Mouse (Mus musculus) liver, adult 2 months (tissue): ENCODE results near the gene Gm11595. TPM values are rescaled to one million over a fixed set of nuclear protein-coding genes. Genes with fewer than 3 reads are reported as not detected.

Experiments used
- DNase-seq: peaks from one replicate; pipeline ENCODE4 v3.0.0-alpha.2; 2011; ENCODE audit warnings: low read depth, low spot score; ENCODE audit errors: extremely low read depth
- H3K27ac ChIP-seq: fragments of 200-500 bp; replicated peaks from 2 replicates; pipeline ENCODE4 v1.5.1; 2012; ENCODE audit warnings: low read depth, mild to moderate bottlenecking, control low read depth, inconsistent platforms, low read length; ENCODE audit not compliant: insufficient read depth
- H3K27me3 ChIP-seq: fragments of 200-500 bp; 2 replicates; pipeline ENCODE4 v1.6.1; 2012; ENCODE audit warnings: mild to moderate bottlenecking, moderate library complexity, low read length, inconsistent platforms; ENCODE audit not compliant: control insufficient read depth, insufficient read depth
- H3K36me3 ChIP-seq: fragments of 200-500 bp; 2 replicates; pipeline ENCODE4 v1.6.1; 2012; ENCODE audit warnings: low read length, inconsistent platforms; ENCODE audit not compliant: control insufficient read depth, insufficient read depth
- H3K4me1 ChIP-seq: fragments of 200-500 bp; 2 replicates; pipeline ENCODE4 v1.6.1; 2011; ENCODE audit warnings: low read length; ENCODE audit not compliant: control insufficient read depth, insufficient read depth
- H3K4me3 ChIP-seq: fragments of 200-500 bp; 2 replicates; pipeline ENCODE4 v1.5.1; 2011; ENCODE audit warnings: low read depth, mild to moderate bottlenecking, control low read depth, low read length, moderate library complexity; ENCODE audit not compliant: insufficient read depth
- H3K79me2 ChIP-seq: fragments of 200-500 bp; 2 replicates; pipeline ENCODE4 v1.6.1; 2012; ENCODE audit warnings: inconsistent platforms, mild to moderate bottlenecking, low read length, moderate library complexity; ENCODE audit not compliant: control insufficient read depth, insufficient read depth
- H3K9ac ChIP-seq: fragments of 200-500 bp; 2 replicates; pipeline ENCODE4 v1.6.1; 2012; ENCODE audit warnings: low read depth, mild to moderate bottlenecking, control low read depth, inconsistent platforms, low read length
- CTCF ChIP-seq: fragments of 200-500 bp; IDR thresholded peaks from 2 replicates; pipeline ENCODE4 v1.5.1; 2011; ENCODE audit warnings: low read depth, low read length, control low read depth
- POLR2A ChIP-seq: fragments of 200-500 bp; IDR thresholded peaks from 2 replicates; pipeline ENCODE4 v1.6.1; 2011; ENCODE audit warnings: low read length, control low read depth; ENCODE audit not compliant: insufficient read depth; ENCODE audit errors: extremely low read depth
- WGBS: fragments of 180-500 bp; shearing (Covaris S2); methylation state at CpG from one replicate; pipeline ENCODE4 v1.1.7; 2018; 5-methylcytosine and 5-hydroxymethylcytosine counted together
- polyA plus RNA-seq: library from polyadenylated mRNA; depleted of rRNA; stranded (reverse); fragments of >200 nt; gene quantifications from 2 replicates; pipeline ENCODE4 v1.2.3, GENCODE M21; 2012
- total RNA-seq: library from RNA; depleted of rRNA; stranded (reverse); fragments of >200 nt; gene quantifications from 2 replicates; pipeline ENCODE4 v1.2.3, GENCODE M21; 2014

Gene Gm11595
- total and polyA plus RNA-seq, 2 experiments: not detected

DNA sequence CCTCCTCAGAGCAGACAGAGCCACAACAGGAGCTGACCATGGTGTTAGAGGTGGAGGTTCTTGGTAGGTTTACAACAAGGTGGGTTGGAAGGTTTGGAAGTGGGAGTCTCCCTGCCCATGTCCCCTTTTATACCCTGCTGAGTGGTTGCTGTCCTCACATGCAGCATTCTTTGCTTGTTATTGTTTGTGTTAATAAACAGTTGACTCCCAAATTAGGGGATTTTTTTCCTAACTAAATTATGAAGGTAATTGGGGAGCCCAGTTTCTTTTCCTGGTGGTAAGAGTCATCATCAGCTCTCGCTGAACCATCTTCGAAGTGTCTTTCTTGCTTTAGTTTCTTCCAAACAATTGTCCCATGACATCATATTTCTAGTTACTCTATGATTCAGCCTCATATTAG lies 7.9 kb upstream of the Gm11595 start, which contains the start of gene Krtap4-8:
TSS of gene Krtap4-8 (minus strand) at position 101 of the 400 bp plus-strand sequence.
- Histone ChIP-seq H3K4me3 (no peak within 1 kb of the TSS), H3K4me1 (no peaks in the 10 kb centered on the region; the same call in 1 of the 2 replicates), H3K9ac (no peak within 1 kb of the TSS), H3K36me3 (no peaks in the 10 kb centered on the region), H3K27me3 (0 out of 2 replicates have a peak, but pooled peaks cover 3% of the 10 kb centered on the region), H3K27ac (no peak within 1 kb of the TSS), H3K79me2 (no peaks in the 10 kb centered on the region)
- no peak for TF ChIP-seq CTCF
- TF ChIP-seq POLR2A: no peak
- no peak for DNase-seq
- 95% methylated on average over 2 of the region's 2 CpGs for WGBS

DNA sequence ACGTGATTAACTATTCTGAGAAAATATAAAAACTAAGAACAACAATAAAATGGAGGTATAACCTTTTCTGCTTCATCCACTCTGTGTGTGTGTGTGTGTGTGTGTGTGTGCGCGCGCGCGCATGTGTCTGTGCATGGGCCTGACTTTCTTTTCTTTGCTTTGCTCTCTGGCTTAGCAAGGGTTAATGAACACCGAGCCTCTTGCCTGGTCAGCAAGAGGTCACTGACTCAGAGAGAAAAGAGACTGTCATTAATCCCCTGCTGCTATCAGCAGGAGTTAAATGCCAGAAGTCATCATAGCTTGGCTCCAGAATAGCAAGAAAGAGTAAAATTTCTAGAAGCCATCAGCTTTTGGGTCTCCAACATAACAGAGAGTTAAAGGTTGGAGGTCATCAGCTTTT lies 5.7 kb upstream of the Gm11595 start:
- no peaks in the 10 kb centered on the region for H3K36me3 ChIP-seq
- no peaks in the 10 kb centered on the region; the same call in 1 of the 2 replicates for H3K4me1 ChIP-seq
- no peak overlapping the region for H3K27ac ChIP-seq
- TF ChIP-seq POLR2A (no peak), CTCF (no peak)
- no peak overlapping the region for H3K4me3 ChIP-seq
- H3K79me2 ChIP-seq: no peaks in the 10 kb centered on the region
- H3K9ac ChIP-seq: no peak overlapping the region
- 0 out of 2 replicates have a peak, but pooled peaks cover 6% of the 10 kb centered on the region for H3K27me3 ChIP-seq
- DNase-seq: peak; percentile 13
- 79% methylated on average over 7 of the region's 7 CpGs for WGBS

DNA sequence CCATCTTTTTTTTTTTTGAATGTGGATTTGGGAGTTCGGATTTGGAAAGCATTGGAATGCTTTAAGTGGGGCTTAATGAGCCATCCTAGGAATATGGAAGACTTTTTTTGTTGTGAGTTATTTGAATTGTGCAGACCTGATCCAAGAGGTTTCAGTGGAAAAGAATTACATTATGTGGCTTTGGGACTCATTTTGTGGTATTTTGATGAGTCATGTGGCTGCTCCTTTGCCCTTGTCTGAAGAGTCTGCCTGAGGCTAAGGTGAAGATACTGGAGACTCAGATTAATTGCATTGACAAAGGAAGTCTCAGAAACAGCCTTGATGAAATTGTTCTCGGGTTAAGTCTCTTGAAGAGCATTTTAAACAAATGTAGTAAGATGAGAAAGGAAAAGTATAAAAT lies 4.3 kb downstream of the Gm11595 start:
- no peaks in the 10 kb centered on the region for H3K4me1 ChIP-seq
- WGBS: 77% methylated on average over 2 of the region's 2 CpGs

DNA sequence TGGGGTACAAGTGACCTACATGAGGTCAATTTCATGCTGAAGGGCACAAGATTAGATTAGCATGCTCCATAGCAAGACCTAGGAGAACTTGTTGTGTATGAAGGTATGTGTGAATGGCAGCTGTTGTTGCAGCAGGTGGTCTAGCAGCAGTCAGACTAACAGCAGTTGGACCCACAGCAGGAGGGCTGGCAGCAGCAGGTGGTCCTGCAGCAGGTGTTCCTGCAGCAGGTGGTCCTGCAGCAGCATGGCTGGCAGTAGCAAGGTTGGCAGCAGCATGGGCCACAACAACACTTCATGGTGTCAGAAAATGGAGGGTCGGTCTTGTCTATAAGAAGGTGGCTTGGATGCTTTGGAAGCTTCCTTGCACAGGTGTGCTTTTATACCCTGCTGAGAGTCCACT lies 13.8 kb downstream of the Gm11595 start:
- Histone ChIP-seq H3K4me3 (no peak overlapping the region), H3K27me3 (no peaks in the 10 kb centered on the region), H3K27ac (no peak overlapping the region), H3K79me2 (no peaks in the 10 kb centered on the region), H3K36me3 (no peaks in the 10 kb centered on the region), H3K4me1 (no peaks in the 10 kb centered on the region; the same call in 1 of the 2 replicates), H3K9ac (no peak overlapping the region)
- TF ChIP-seq CTCF (no peak), POLR2A (no peak)
- 92% methylated on average over 1 of the region's 1 CpGs for WGBS
- DNase-seq: no peak

More for the DNA sequence above, 4.3 kb downstream of the Gm11595 start:
- Histone ChIP-seq H3K79me2 (no peaks in the 10 kb centered on the region), H3K27ac (no peak overlapping the region), H3K9ac (no peak overlapping the region), H3K36me3 (no peaks in the 10 kb centered on the region), H3K27me3 (no peaks in the 10 kb centered on the region), H3K4me3 (no peak overlapping the region)
- TF ChIP-seq POLR2A: no peak
- TF ChIP-seq CTCF: no peak
- no peak for DNase-seq

DNA sequence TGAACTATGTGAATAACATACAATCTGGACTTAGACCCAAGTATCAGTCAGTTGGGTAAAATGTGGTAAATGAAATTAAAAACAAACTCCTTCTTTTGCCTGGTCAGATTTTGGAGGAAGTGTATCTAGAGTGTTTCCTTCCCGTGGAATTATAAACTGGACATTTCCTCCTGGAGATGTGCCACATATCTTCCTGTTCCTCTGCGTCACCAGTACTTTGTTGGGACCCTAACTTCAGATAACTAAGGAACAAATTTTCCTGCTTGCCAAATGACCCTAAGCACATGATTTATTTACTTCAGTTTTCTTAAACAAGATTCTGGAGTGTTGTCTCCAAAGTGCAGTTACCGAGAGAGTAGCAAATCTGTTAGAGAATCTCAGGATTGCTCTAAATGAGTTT lies 28.7 kb downstream of the Gm11595 start:
- no peaks in the 10 kb centered on the region for H3K36me3 ChIP-seq
- peak; percentile 46 for DNase-seq
- no peaks in the 10 kb centered on the region for H3K79me2 ChIP-seq
- no peak overlapping the region for H3K9ac ChIP-seq
- TF ChIP-seq CTCF (no peak), POLR2A (no peak)
- peaks cover 6% of the 10 kb centered on the region; the same call in 1 of the 2 replicates for H3K27me3 ChIP-seq
- 70% methylated on average over 3 of the region's 3 CpGs for WGBS
- H3K4me1 ChIP-seq: peaks cover 4% of the 10 kb centered on the region; the same call in 1 of the 2 replicates
- 0 out of 2 replicates have a peak overlapping the region, but pooled peaks have one; percentile 24 for H3K27ac ChIP-seq
- no peak overlapping the region for H3K4me3 ChIP-seq

DNA sequence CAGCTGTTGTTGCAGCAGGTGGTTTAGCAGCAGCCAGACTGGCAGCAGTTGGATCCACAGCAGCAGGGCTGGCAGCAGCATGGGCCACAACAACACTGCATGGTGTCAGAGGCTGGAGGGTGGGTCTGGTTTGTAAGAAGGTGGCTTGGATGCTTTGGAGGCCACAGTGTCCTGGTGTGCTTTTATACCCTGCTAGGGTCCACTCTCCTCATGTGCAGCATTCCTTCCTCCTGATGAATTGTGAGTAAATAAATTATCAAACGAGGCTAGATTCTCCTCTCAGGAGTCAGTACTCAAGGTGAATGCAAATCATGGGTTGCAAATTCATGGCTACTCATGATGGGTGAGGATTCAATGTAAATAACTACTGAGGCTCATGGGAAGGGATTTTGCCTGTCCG lies 38.5 kb downstream of the Gm11595 start, which contains the start of gene Gm14180:
TSS of gene Gm14180 (minus strand) at position 101 of the 400 bp plus-strand sequence.
- no peak for DNase-seq
- Histone ChIP-seq H3K4me3 (no peak within 1 kb of the TSS), H3K4me1 (no peaks in the 10 kb centered on the region), H3K27me3 (peaks cover 9% of the 10 kb centered on the region; the same call in 1 of the 2 replicates), H3K9ac (no peak within 1 kb of the TSS), H3K79me2 (no peaks in the 10 kb centered on the region), H3K36me3 (no peaks in the 10 kb centered on the region), H3K27ac (no peak within 1 kb of the TSS)
- TF ChIP-seq POLR2A (no peak), CTCF (no peak)
- 65% methylated on average over 2 of the region's 2 CpGs for WGBS
